Mouse (Mus musculus): ENCODE measurements around the gene Spata48. TPM values are rescaled to one million over a fixed set of nuclear protein-coding genes. Genes with fewer than 3 reads are reported as not detected.
A peak's percentile ranks its signal among the peaks of the same experiment; 100 is the strongest.

Gene Spata48
- total RNA-seq (2021): 1 to 10 TPM in 1 of 2 experiments, under 1 TPM in 1; 0.84 to 1.8 TPM
- long read RNA-seq, experiment 1, partial matches to known transcripts: 0 of 6 reads
- long read RNA-seq, experiment 1, other reads (novel, unspliced or antisense): 6 of 6 reads
- long read RNA-seq, experiment 2, partial matches to known transcripts: 0 of 3 reads
- long read RNA-seq, experiment 2, other reads (novel, unspliced or antisense): 3 of 3 reads

GRCm38 (mm10) chr11:11461635-11462560, at the start of gene Spata48, which contains the start of gene Zpbp:
TSS of gene Spata48 (plus strand) at chr11:11462094.
TSS of gene Zpbp (minus strand) at chr11:11462408.
- peak; percentile 80 to 88 for DNase-seq (ENCODE audit: low spot score in 2 of 2)

- no peak for DNase-seq (ENCODE audit: low spot score in 2 of 2)
Measured at GRCm38 (mm10) chr11:11414188-11414587, 47.7 kb upstream of the Spata48 start.

GRCm38 (mm10) chr11:11417356-11417755, 44.5 kb upstream of the Spata48 start:
- no peak for DNase-seq (ENCODE audit: low spot score in 2 of 2)

- no peak for DNase-seq (ENCODE audit: low spot score in 2 of 2)
Measured at GRCm38 (mm10) chr11:11455037-11455436, 6.9 kb upstream of the Spata48 start.

GRCm38 (mm10) chr11:11462561-11462890, 632 bp downstream of the Spata48 start:
- DNase-seq (ENCODE audit: low spot score in 2 of 2): no peak

- no peak for DNase-seq (ENCODE audit: low spot score in 2 of 2)
Measured at GRCm38 (mm10) chr11:11468924-11469323, 7.0 kb downstream of the Spata48 start.

- DNase-seq (ENCODE audit: low spot score in 2 of 2): no peak
Measured at GRCm38 (mm10) chr11:11484378-11484777, 22.5 kb downstream of the Spata48 start.

GRCm38 (mm10) chr11:11492044-11492443, 30.1 kb downstream of the Spata48 start:
- no peak for DNase-seq (ENCODE audit: low spot score in 2 of 2)

- DNase-seq (ENCODE audit: low spot score in 2 of 2): no peak
Measured at GRCm38 (mm10) chr11:11495697-11496096, 33.8 kb downstream of the Spata48 start.

GRCm38 (mm10) chr11:11499944-11500343, 38.0 kb downstream of the Spata48 start:
- peak in 1 of 2 experiments; percentile 12 for DNase-seq (ENCODE audit: low spot score in 2 of 2)

- DNase-seq (ENCODE audit: low spot score in 2 of 2): no peak
Measured at GRCm38 (mm10) chr11:11506187-11506586, 44.3 kb downstream of the Spata48 start.

GRCm38 (mm10) chr11:11509413-11509812, 47.5 kb downstream of the Spata48 start:
- no peak for DNase-seq (ENCODE audit: low spot score in 2 of 2)

GRCm38 (mm10) chr11:11512056-11512455, 50.2 kb downstream of the Spata48 start:
- no peak for DNase-seq (ENCODE audit: low spot score in 2 of 2)

GRCm38 (mm10) chr11:11513008-11513799, 51.3 kb downstream of the Spata48 start:
- no peak for DNase-seq (ENCODE audit: low spot score in 2 of 2)

GRCm38 (mm10) chr11:11514920-11515319, 53.0 kb downstream of the Spata48 start:
- no peak for DNase-seq (ENCODE audit: low spot score in 2 of 2)

GRCm38 (mm10) chr11:11517781-11518435, 56.0 kb downstream of the Spata48 start:
- DNase-seq (ENCODE audit: low spot score in 2 of 2): no peak

GRCm38 (mm10) chr11:11519255-11520243, 57.7 kb downstream of the Spata48 start:
- DNase-seq (ENCODE audit: low spot score in 2 of 2): no peak

- no peak for DNase-seq (ENCODE audit: low spot score in 2 of 2)
Measured at GRCm38 (mm10) chr11:11521908-11522441, 60.1 kb downstream of the Spata48 start.

GRCm38 (mm10) chr11:11528760-11529159, 66.9 kb downstream of the Spata48 start:
- DNase-seq (ENCODE audit: low spot score in 2 of 2): no peak

GRCm38 (mm10) chr11:11529165-11529564, 67.3 kb downstream of the Spata48 start:
- no peak for DNase-seq (ENCODE audit: low spot score in 2 of 2)
